Mouse (Mus musculus): ENCODE measurements around the gene Gramd4. TPM values are rescaled to one million over a fixed set of nuclear protein-coding genes. Genes with fewer than 3 reads are reported as not detected.

Gramd4 gene
- 7.8 and 8.9 TPM in 2 replicates for polyA plus RNA-seq (2014; fragmentation: Nextera tagmentation; extraction: Ambion mirVana)

DNA sequence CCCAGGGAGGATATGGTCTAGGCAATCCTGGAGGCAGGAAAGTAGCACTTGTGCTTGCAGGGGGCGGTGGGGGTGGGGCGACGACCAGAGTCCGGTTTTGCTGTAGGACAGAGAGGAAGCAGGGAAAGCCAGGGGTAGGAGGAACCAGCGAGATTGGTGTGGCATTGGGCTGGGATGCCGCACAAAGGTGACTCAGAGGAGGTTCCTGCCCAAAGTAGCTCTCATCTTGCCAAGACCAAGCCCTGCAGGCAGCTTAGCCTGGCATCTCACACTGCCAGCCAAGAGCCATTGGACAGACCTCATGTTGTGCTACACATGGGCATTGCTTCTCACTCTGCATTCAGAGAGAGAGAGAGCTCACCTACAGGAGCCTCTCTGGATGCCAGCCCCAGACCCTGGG is at the start of gene Gramd4:
TSS of gene Gramd4 (plus strand) at position 283 of the 400 bp plus-strand sequence.
- peaks cover 18% of the 10 kb centered on the region for H3K4me1 ChIP-seq (ENCODE audit: control insufficient read depth, insufficient read depth, low read length)
- peak within 1 kb of the TSS; percentile 87 for H3K4me2 ChIP-seq
- H3K27me3 ChIP-seq (ENCODE audit: control insufficient read depth, insufficient read depth, low read length): no peaks in the 10 kb centered on the region; the same call in 1 of the 2 replicates
- peak within 1 kb of the TSS; percentile 77 for H3K4me3 ChIP-seq (ENCODE audit: low read depth, low read length)
- no peaks in the 10 kb centered on the region for H3K36me3 ChIP-seq (ENCODE audit: control insufficient read depth, insufficient read depth, low read length)
- peak; percentile 13; the same call in 1 of the 2 replicates for ATAC-seq (ENCODE audit: low FRiP score)
- WGBS: 20% methylated on average over 6 of the region's 6 CpGs
- H3K9me3 ChIP-seq (ENCODE audit: control insufficient read depth, low read length): no peaks in the 10 kb centered on the region
- no peak for DNase-seq (ENCODE audit: low spot score, missing footprints)
- no peak within 1 kb of the TSS for H3K27ac ChIP-seq (ENCODE audit: low read depth, low read length)
- H3K9ac ChIP-seq (ENCODE audit: low read length): peak within 1 kb of the TSS; percentile 95

DNA sequence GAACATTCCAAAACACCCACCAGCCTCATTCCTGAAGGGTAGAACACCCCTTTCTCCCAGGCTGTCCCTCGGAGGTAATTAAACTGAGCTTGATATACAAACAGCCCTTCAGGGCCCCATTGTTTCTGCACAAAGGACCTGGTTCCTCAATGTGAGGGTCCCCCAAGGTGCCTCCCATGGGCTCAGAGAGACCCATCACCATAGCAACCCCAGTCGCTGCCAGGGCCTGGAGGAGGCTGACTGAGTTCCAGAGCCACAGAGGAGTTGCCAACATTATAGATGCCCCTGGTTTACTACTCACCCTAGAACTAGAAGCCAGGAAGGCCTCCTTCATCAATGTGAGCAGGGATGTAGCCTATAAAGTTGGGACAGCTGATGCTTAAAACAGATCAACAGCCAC is 44.4 kb upstream of the Gramd4 start:
- peak; percentile 48; the same call in 1 of the 2 replicates for ATAC-seq (ENCODE audit: low FRiP score)
- WGBS: 6% methylated on average over 2 of the region's 2 CpGs
- Histone ChIP-seq H3K4me3 (ENCODE audit: low read depth, low read length) (no peak overlapping the region), H3K9ac (ENCODE audit: low read length) (no peak overlapping the region), H3K27me3 (ENCODE audit: control insufficient read depth, insufficient read depth, low read length) (peaks cover 1% of the 10 kb centered on the region; the same call in 1 of the 2 replicates), H3K4me2 (peak overlapping the region; percentile 19; the same call in 1 of the 2 replicates), H3K9me3 (ENCODE audit: control insufficient read depth, low read length) (no peaks in the 10 kb centered on the region), H3K27ac (ENCODE audit: low read depth, low read length) (no peak overlapping the region), H3K36me3 (ENCODE audit: control insufficient read depth, insufficient read depth, low read length) (no peaks in the 10 kb centered on the region), H3K4me1 (ENCODE audit: control insufficient read depth, insufficient read depth, low read length) (peaks cover 21% of the 10 kb centered on the region)
- no peak for DNase-seq (ENCODE audit: low spot score, missing footprints)

DNA sequence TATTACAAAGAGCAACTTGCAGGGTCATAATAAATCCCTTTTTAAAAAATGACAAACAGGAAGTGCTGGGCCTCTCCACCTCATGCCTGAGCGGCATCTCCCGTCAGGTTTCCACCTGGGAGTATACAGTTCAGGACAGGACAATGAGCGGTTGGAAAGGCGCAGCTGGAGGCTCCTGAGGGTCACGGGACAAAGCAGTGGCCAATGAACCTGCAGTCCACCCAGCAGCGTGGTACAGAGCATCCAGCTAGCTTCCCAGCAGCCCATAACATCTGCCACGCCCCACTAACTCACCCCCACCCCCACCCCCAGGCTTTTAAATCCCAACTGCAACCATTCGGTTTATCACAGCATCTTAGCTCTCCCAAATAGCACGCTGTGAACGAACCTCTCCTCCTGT is 43.8 kb upstream of the Gramd4 start:
- peaks cover under 1% of the 10 kb centered on the region; the same call in 1 of the 2 replicates for H3K9me3 ChIP-seq (ENCODE audit: control insufficient read depth, low read length)
- H3K27ac ChIP-seq (ENCODE audit: low read depth, low read length): no peak overlapping the region
- H3K4me3 ChIP-seq (ENCODE audit: low read depth, low read length): no peak overlapping the region
- no peak for DNase-seq (ENCODE audit: low spot score, missing footprints)
- WGBS: 21% methylated on average over 10 of the region's 10 CpGs
- ATAC-seq (ENCODE audit: low FRiP score): peak; percentile 76
- peaks cover 21% of the 10 kb centered on the region for H3K4me1 ChIP-seq (ENCODE audit: control insufficient read depth, insufficient read depth, low read length)
- H3K27me3 ChIP-seq (ENCODE audit: control insufficient read depth, insufficient read depth, low read length): no peaks in the 10 kb centered on the region; the same call in 1 of the 2 replicates
- H3K36me3 ChIP-seq (ENCODE audit: control insufficient read depth, insufficient read depth, low read length): peaks cover 1% of the 10 kb centered on the region; the same call in 1 of the 2 replicates
- H3K4me2 ChIP-seq: no peak overlapping the region
- no peak overlapping the region for H3K9ac ChIP-seq (ENCODE audit: low read length)

DNA sequence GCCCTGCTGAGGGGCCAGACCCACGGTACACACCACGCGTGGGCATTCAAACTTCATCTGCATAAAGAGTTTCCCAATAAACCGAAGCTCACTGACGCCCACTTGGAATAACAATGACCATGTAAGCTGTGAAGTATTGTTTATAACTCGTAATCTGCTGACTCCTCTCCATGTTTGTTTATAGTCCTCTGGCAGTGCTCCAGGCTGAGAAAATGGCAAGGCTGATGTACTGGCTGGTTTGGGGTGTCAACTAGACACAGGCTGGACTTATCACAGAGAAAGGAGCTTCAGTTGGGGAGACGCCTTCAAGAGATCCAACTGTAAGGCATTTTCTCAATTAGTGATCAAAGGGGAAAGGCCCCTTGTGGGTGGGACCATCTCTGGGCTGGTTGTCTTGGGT is 42.5 kb upstream of the Gramd4 start:
- Histone ChIP-seq H3K4me3 (ENCODE audit: low read depth, low read length) (no peak overlapping the region), H3K4me1 (ENCODE audit: control insufficient read depth, insufficient read depth, low read length) (peaks cover 21% of the 10 kb centered on the region), H3K27me3 (ENCODE audit: control insufficient read depth, insufficient read depth, low read length) (no peaks in the 10 kb centered on the region; the same call in 1 of the 2 replicates), H3K27ac (ENCODE audit: low read depth, low read length) (no peak overlapping the region), H3K9me3 (ENCODE audit: control insufficient read depth, low read length) (peaks cover 2% of the 10 kb centered on the region; the same call in 1 of the 2 replicates), H3K4me2 (no peak overlapping the region), H3K9ac (ENCODE audit: low read length) (no peak overlapping the region), H3K36me3 (ENCODE audit: control insufficient read depth, insufficient read depth, low read length) (peaks cover 4% of the 10 kb centered on the region; the same call in 1 of the 2 replicates)
- DNase-seq (ENCODE audit: low spot score, missing footprints) (no peak), ATAC-seq (ENCODE audit: low FRiP score) (no peak)
- 87% methylated on average over 7 of the region's 7 CpGs for WGBS

DNA sequence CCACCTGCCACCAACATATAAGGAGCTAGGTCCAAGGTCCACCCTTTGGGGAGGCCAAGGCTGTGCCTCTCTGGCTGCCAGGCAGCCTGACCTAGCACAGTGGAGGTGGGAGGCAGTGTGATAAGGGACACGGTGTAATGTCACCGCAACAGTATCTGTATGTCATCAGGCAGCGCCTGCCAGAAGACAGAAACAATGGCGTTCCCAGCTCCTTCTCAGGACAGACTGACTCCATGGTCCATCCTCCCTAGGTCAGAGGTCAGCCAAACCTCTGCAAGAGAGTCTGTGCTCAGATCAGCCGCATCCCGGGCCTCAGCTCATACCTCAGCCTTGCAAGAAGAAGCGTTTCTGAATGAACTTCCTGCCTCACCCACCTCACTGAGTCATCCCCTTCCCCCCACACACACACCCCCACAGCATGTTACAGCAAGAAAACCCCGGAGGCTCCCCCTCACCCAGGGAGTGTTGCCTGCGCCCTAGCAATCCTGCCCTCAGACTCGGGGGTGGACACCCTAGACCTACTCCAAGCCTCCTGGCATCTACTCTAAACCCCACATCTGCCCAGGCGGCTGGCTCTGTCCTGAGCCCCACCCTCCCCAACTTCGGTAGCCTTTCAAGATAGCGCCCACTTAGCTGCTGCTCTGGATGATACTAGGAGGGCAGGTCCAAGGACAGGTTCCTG is 41.5 kb upstream of the Gramd4 start:
- DNase-seq (ENCODE audit: low spot score, missing footprints) (no peak), ATAC-seq (ENCODE audit: low FRiP score) (0 out of 2 replicates have a peak, but pooled peaks have one; percentile 24)
- H3K36me3 ChIP-seq (ENCODE audit: control insufficient read depth, insufficient read depth, low read length): peaks cover 4% of the 10 kb centered on the region
- no peaks in the 10 kb centered on the region for H3K27me3 ChIP-seq (ENCODE audit: control insufficient read depth, insufficient read depth, low read length)
- H3K9me3 ChIP-seq (ENCODE audit: control insufficient read depth, low read length): peaks cover 2% of the 10 kb centered on the region; the same call in 1 of the 2 replicates
- H3K9ac ChIP-seq (ENCODE audit: low read length): no peak overlapping the region
- no peak overlapping the region for H3K27ac ChIP-seq (ENCODE audit: low read depth, low read length)
- WGBS: 68% methylated on average over 13 of the region's 13 CpGs
- no peak overlapping the region for H3K4me3 ChIP-seq (ENCODE audit: low read depth, low read length)
- H3K4me2 ChIP-seq: no peak overlapping the region
- H3K4me1 ChIP-seq (ENCODE audit: control insufficient read depth, insufficient read depth, low read length): peaks cover 21% of the 10 kb centered on the region

DNA sequence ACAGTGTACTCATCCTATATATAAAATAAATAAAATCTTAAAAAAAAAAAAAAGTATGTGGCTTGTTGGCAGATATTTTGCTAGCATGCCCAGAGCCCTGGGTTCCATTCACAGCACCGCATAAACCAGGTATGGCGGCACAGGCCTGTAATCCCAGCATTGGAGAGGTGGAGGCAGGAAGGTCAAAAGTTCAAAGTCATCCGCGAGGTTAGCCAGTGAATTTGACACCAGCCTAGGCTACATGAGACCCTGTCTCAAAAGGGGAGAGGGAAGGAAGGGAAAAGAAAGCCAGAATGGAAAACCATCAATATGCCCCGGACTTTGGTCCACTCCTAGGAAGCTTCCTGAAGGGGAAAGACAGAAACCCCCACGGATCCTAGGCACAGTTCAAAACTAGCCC is 40.2 kb upstream of the Gramd4 start:
- Histone ChIP-seq H3K4me2 (no peak overlapping the region), H3K4me1 (ENCODE audit: control insufficient read depth, insufficient read depth, low read length) (peaks cover 19% of the 10 kb centered on the region), H3K9ac (ENCODE audit: low read length) (no peak overlapping the region), H3K27me3 (ENCODE audit: control insufficient read depth, insufficient read depth, low read length) (no peaks in the 10 kb centered on the region), H3K27ac (ENCODE audit: low read depth, low read length) (no peak overlapping the region), H3K4me3 (ENCODE audit: low read depth, low read length) (no peak overlapping the region), H3K36me3 (ENCODE audit: control insufficient read depth, insufficient read depth, low read length) (peaks cover 4% of the 10 kb centered on the region), H3K9me3 (ENCODE audit: control insufficient read depth, low read length) (peaks cover 2% of the 10 kb centered on the region; the same call in 1 of the 2 replicates)
- ATAC-seq (ENCODE audit: low FRiP score): no peak
- 92% methylated on average over 6 of the region's 6 CpGs for WGBS
- DNase-seq (ENCODE audit: low spot score, missing footprints): no peak

DNA sequence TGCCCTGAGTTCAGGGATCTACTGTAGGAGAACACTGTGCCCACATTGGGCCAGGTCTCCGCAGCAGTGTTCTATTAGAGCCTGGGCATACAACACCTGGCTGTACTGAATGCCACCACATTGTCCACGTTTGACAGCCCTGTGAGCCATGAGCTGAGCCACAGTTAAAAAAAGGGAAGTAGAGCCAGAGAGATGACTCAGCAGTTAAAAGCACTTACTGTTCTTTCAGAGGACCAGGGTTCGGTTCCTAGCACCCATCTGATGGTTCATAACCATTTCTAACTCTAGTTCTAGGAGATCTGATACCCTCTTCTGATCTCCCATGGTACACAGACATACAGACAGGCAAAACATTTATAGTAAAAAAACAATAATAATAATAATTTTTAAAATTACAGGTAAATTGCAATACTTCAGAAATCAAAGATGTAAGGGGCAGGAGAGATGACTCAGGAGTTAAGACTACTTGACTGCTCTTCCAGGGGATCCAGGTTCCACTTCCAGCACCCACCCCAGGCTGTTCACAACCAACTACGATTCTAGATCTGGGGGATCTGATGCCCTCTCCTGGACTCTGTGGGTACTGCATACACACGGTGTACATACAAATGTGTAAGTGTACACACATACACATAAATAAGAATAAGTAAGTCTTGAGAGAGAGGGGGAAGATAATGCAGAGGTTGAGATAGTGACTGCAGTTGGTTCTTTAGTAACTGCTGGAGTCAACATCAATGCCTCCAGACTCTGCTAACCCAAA is 38.6 kb upstream of the Gramd4 start:
- WGBS: 94% methylated on average over 5 of the region's 5 CpGs
- H3K27me3 ChIP-seq (ENCODE audit: control insufficient read depth, insufficient read depth, low read length): no peaks in the 10 kb centered on the region
- no peak overlapping the region for H3K4me3 ChIP-seq (ENCODE audit: low read depth, low read length)
- DNase-seq (ENCODE audit: low spot score, missing footprints): no peak
- no peak for ATAC-seq (ENCODE audit: low FRiP score)
- peaks cover 4% of the 10 kb centered on the region for H3K4me1 ChIP-seq (ENCODE audit: control insufficient read depth, insufficient read depth, low read length)
- H3K36me3 ChIP-seq (ENCODE audit: control insufficient read depth, insufficient read depth, low read length): peaks cover 4% of the 10 kb centered on the region
- H3K9ac ChIP-seq (ENCODE audit: low read length): no peak overlapping the region
- H3K9me3 ChIP-seq (ENCODE audit: control insufficient read depth, low read length): peaks cover 2% of the 10 kb centered on the region; the same call in 1 of the 2 replicates
- no peak overlapping the region for H3K27ac ChIP-seq (ENCODE audit: low read depth, low read length)
- no peak overlapping the region for H3K4me2 ChIP-seq

DNA sequence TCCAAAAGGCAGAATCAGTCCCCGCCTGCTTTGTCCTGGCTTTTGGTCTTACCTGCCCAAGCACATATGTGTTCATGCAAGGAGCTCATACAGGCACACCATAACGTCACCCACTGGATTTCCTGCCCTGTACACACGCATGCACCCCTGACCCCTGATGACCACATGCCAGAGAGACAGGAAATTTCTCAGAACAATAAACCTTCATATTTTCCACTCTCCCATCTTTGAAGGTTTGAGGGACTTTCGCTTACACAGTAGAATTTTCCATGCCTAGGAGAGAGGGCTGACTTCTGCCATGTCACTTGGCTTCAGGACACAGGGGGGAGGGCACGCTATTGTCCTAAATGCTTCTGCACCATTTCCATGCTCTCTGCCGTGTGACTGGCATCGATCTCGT is 37.5 kb upstream of the Gramd4 start:
- Histone ChIP-seq H3K4me1 (ENCODE audit: control insufficient read depth, insufficient read depth, low read length) (no peaks in the 10 kb centered on the region), H3K27me3 (ENCODE audit: control insufficient read depth, insufficient read depth, low read length) (no peaks in the 10 kb centered on the region), H3K36me3 (ENCODE audit: control insufficient read depth, insufficient read depth, low read length) (peaks cover 4% of the 10 kb centered on the region), H3K27ac (ENCODE audit: low read depth, low read length) (no peak overlapping the region), H3K4me3 (ENCODE audit: low read depth, low read length) (no peak overlapping the region), H3K9me3 (ENCODE audit: control insufficient read depth, low read length) (peaks cover 2% of the 10 kb centered on the region; the same call in 1 of the 2 replicates), H3K4me2 (no peak overlapping the region), H3K9ac (ENCODE audit: low read length) (no peak overlapping the region)
- WGBS: 88% methylated on average over 8 of the region's 8 CpGs
- ATAC-seq (ENCODE audit: low FRiP score) (no peak), DNase-seq (ENCODE audit: low spot score, missing footprints) (no peak)

DNA sequence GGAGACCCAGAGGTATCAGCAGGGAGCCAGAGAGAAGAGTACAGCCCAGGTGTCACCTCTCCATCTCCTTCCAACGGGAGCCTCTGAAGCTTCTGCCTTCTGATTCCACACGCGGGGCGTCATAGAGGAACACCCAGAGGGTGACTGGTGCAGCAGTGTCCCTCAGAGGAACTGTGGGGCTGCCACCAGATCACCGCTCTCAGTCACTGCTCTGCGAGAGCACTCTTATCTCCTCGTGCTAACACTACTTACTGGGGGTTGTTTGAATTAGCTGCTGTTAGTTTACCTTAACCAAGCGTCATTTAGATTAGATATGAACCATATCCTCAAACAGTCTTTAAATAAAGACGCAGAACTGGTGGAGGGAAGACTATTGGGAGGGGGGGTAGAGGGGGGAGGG is 36.2 kb upstream of the Gramd4 start:
- WGBS: 80% methylated on average over 9 of the region's 9 CpGs
- no peak overlapping the region for H3K4me2 ChIP-seq
- no peaks in the 10 kb centered on the region for H3K27me3 ChIP-seq (ENCODE audit: control insufficient read depth, insufficient read depth, low read length)
- no peak overlapping the region for H3K4me3 ChIP-seq (ENCODE audit: low read depth, low read length)
- no peaks in the 10 kb centered on the region for H3K4me1 ChIP-seq (ENCODE audit: control insufficient read depth, insufficient read depth, low read length)
- peaks cover 2% of the 10 kb centered on the region; the same call in 1 of the 2 replicates for H3K9me3 ChIP-seq (ENCODE audit: control insufficient read depth, low read length)
- no peak overlapping the region for H3K27ac ChIP-seq (ENCODE audit: low read depth, low read length)
- peaks cover 4% of the 10 kb centered on the region for H3K36me3 ChIP-seq (ENCODE audit: control insufficient read depth, insufficient read depth, low read length)
- no peak overlapping the region for H3K9ac ChIP-seq (ENCODE audit: low read length)
- ATAC-seq (ENCODE audit: low FRiP score): no peak
- no peak for DNase-seq (ENCODE audit: low spot score, missing footprints)

All from midbrain, embryonic 11.5 days (tissue).